Mouse (Mus musculus) stomach, postnatal 0 days (tissue): Measurements from ENCODE around the gene Fgfr2.

Experiments used
- CTCF ChIP-seq: IDR thresholded peaks from 2 replicates; pipeline ENCODE4 v1.5.1; 2016; ENCODE audit warnings: antibody characterized with exemption, low read depth, mild to moderate bottlenecking, moderate library complexity
- EP300 ChIP-seq: optimal IDR thresholded peaks from 2 replicates; pipeline ENCODE3; 2016; ENCODE audit warnings: antibody characterized with exemption

GRCm38 (mm10) chr7:130546421-130546790 lies 2576.7 kb downstream of the Fgfr2 start:
- TF ChIP-seq CTCF (no peak), EP300 (no peak)
